Mouse (Mus musculus) G1E (cell line): ENCODE data around the gene Synm. TPM values are rescaled to one million over a fixed set of nuclear protein-coding genes. Genes with fewer than 3 reads are reported as not detected.

Experiments used
- ATAC-seq: 2 replicates; pipeline ENCODE4 v1.8.0; 2016; ENCODE audit warnings: mild to moderate bottlenecking; ENCODE audit not compliant: insufficient number of reproducible peaks, poor library complexity, low FRiP score, severe bottlenecking; ENCODE audit errors: extremely low read depth
- DNase-seq: peaks from one replicate; pipeline ENCODE4 v3.0.0; 2012; ENCODE audit warnings: low spot score
- H3K27me3 ChIP-seq: 2 replicates; pipeline ENCODE4 v1.6.1; 2012; ENCODE audit warnings: mild to moderate bottlenecking, low read length, inconsistent platforms; ENCODE audit not compliant: insufficient read depth
- H3K36me3 ChIP-seq: replicated peaks from 2 replicates; pipeline ENCODE3; 2012; ENCODE audit warnings: mild to moderate bottlenecking, inconsistent platforms
- H3K4me1 ChIP-seq: 2 replicates; pipeline ENCODE4 v1.6.1; 2012; ENCODE audit warnings: low read depth, low read length, inconsistent platforms, mixed read lengths; ENCODE audit not compliant: insufficient read depth
- H3K4me3 ChIP-seq: 2 replicates; pipeline ENCODE4 v1.5.1; 2012; ENCODE audit warnings: low read depth, mild to moderate bottlenecking, inconsistent platforms, low read length, moderate library complexity, mixed read lengths
- H3K9me3 ChIP-seq: replicated peaks from 2 replicates; pipeline ENCODE4 v1.6.1; 2012; ENCODE audit warnings: inconsistent platforms
- CTCF ChIP-seq: IDR thresholded peaks from 2 replicates; pipeline ENCODE4 v1.5.1; 2012; ENCODE audit warnings: low read depth, low read length, inconsistent platforms, mixed read lengths
- GATA1 ChIP-seq: IDR thresholded peaks from 2 replicates; pipeline ENCODE4 v1.6.1; 2012; ENCODE audit warnings: borderline replicate concordance, low read length, inconsistent platforms, mixed read lengths
- GATA2 ChIP-seq: IDR thresholded peaks from 2 replicates; pipeline ENCODE4 v1.6.1; 2012; ENCODE audit warnings: low read depth, low read length, inconsistent platforms, borderline replicate concordance
- POLR2AphosphoS5 ChIP-seq: IDR thresholded peaks from 2 replicates; pipeline ENCODE4 v1.6.1; 2012; ENCODE audit warnings: low read depth, low read length, inconsistent platforms; ENCODE audit not compliant: insufficient replicate concordance
- TAL1 ChIP-seq: conservative IDR thresholded peaks from 2 replicates; pipeline ENCODE4 v1.6.1; 2012; ENCODE audit warnings: low read depth, low read length, inconsistent platforms, mixed read lengths
- polyA plus RNA-seq: library from polyadenylated mRNA; stranded (reverse); fragments of >175 nt; gene quantifications from 2 replicates; pipeline ENCODE4 v1.2.3, GENCODE M21; 2012
- total RNA-seq, 2 experiments: library from RNA; stranded (forward) in 1 of 2; stranded (reverse) in 1 of 2; fragments of 200-1000 nt in 1 of 2; fragments of >200 nt in 1 of 2; fragmentation: Nextera tagmentation in 1 of 2; gene quantifications; 2 replicates each; pipeline ENCODE4 v1.2.3; 2014 to 2017

Gene Synm
- total and polyA plus RNA-seq, 3 experiments, result 0.11 TPM; not detected in 2

- Histone ChIP-seq H3K27me3 (peaks cover 3% of the 10 kb centered on the region; the same call in 1 of the 2 replicates), H3K36me3 (no peaks in the 10 kb centered on the region), H3K9me3 (peaks cover 17% of the 10 kb centered on the region), H3K4me3 (no peak overlapping the region), H3K4me1 (no peaks in the 10 kb centered on the region)
- TF ChIP-seq GATA1 (no peak), POLR2AphosphoS5 (no peak), TAL1 (no peak), GATA2 (no peak), CTCF (no peak)
- DNase-seq, result no peak
- ATAC-seq, result no peak
These were observed 4.2 kb downstream of the Synm start for GRCm38 (mm10) chr7:67755366-67755765.

- Histone ChIP-seq H3K27me3 (peaks cover 3% of the 10 kb centered on the region; the same call in 1 of the 2 replicates), H3K36me3 (no peaks in the 10 kb centered on the region), H3K9me3 (peaks cover 15% of the 10 kb centered on the region), H3K4me1 (no peaks in the 10 kb centered on the region), H3K4me3 (no peak overlapping the region)
- DNase-seq, result no peak
- TF ChIP-seq TAL1 (no peak), GATA2 (no peak), POLR2AphosphoS5 (no peak), GATA1 (no peak), CTCF (no peak)
- no peak for ATAC-seq
These were observed 4.9 kb downstream of the Synm start for GRCm38 (mm10) chr7:67754606-67755005.

GRCm38 (mm10) chr7:67749441-67750239 lies 9.9 kb downstream of the Synm start:
- Histone ChIP-seq H3K4me1 (no peaks in the 10 kb centered on the region), H3K4me3 (no peak overlapping the region)
- TF ChIP-seq GATA2, result no peak
- TF ChIP-seq GATA1, result no peak
- no peak for TF ChIP-seq CTCF
- no peak for TF ChIP-seq TAL1
- TF ChIP-seq POLR2AphosphoS5, result no peak

GRCm38 (mm10) chr7:67747731-67748305 lies 11.7 kb downstream of the Synm start:
- Histone ChIP-seq H3K27me3 (no peaks in the 10 kb centered on the region), H3K36me3 (no peaks in the 10 kb centered on the region), H3K4me1 (no peaks in the 10 kb centered on the region), H3K9me3 (peaks cover 35% of the 10 kb centered on the region), H3K4me3 (no peak overlapping the region)
- DNase-seq, result no peak
- ATAC-seq, result no peak
- TF ChIP-seq GATA2 (no peak), POLR2AphosphoS5 (no peak), TAL1 (no peak), CTCF (no peak), GATA1 (no peak)

More at GRCm38 (mm10) chr7:67749441-67750239, 9.9 kb downstream of the Synm start:
- H3K9me3 ChIP-seq, result peaks cover 31% of the 10 kb centered on the region
- DNase-seq (no peak), ATAC-seq (no peak)
- no peaks in the 10 kb centered on the region for H3K36me3 ChIP-seq
- no peaks in the 10 kb centered on the region for H3K27me3 ChIP-seq

- no peaks in the 10 kb centered on the region for H3K36me3 ChIP-seq
- no peak overlapping the region for H3K4me3 ChIP-seq
- H3K9me3 ChIP-seq, result peaks cover 31% of the 10 kb centered on the region
- no peak for ATAC-seq
- no peaks in the 10 kb centered on the region for H3K4me1 ChIP-seq
- no peak for TF ChIP-seq GATA1
- TF ChIP-seq TAL1, result no peak
- no peak for TF ChIP-seq GATA2
- TF ChIP-seq POLR2AphosphoS5, result no peak
- no peak for TF ChIP-seq CTCF
- H3K27me3 ChIP-seq, result no peaks in the 10 kb centered on the region
- DNase-seq, result no peak
These were observed 17.8 kb downstream of the Synm start for GRCm38 (mm10) chr7:67741706-67742105.

GRCm38 (mm10) chr7:67740796-67741195 lies 18.7 kb downstream of the Synm start:
- Histone ChIP-seq H3K9me3 (peaks cover 25% of the 10 kb centered on the region), H3K27me3 (no peaks in the 10 kb centered on the region), H3K36me3 (no peaks in the 10 kb centered on the region), H3K4me1 (no peaks in the 10 kb centered on the region), H3K4me3 (no peak overlapping the region)
- DNase-seq (no peak), ATAC-seq (no peak)
- TF ChIP-seq GATA1, result no peak
- no peak for TF ChIP-seq GATA2
- no peak for TF ChIP-seq POLR2AphosphoS5
- no peak for TF ChIP-seq TAL1
- TF ChIP-seq CTCF, result no peak
